Mouse (Mus musculus): ENCODE measurements around the gene Olfr545. TPM values are rescaled to one million over a fixed set of nuclear protein-coding genes. Genes with fewer than 3 reads are reported as not detected.

Gene Olfr545
- total and polyA plus RNA-seq, 3 experiments = not detected

- TF ChIP-seq MAZ (IDR thresholded peaks at IDR 0.05; ENCODE audit: low read depth, low read length) = peak; percentile 16; the same call in 1 of the 2 replicates
- TF ChIP-seq BHLHE40 (IDR thresholded peaks at IDR 0.05; ENCODE audit: low read depth, low read length) = peak; percentile 67
- no peak for TF ChIP-seq NRF1 (IDR thresholded peaks at IDR 0.05; ENCODE audit: low read depth, low read length)
- no peak for TF ChIP-seq ZMIZ1 (IDR thresholded peaks at IDR 0.05; ENCODE audit: low read depth, low read length)
- no peak for TF ChIP-seq PAX5 (IDR thresholded peaks at IDR 0.05; ENCODE audit: low read length)
- TF ChIP-seq ZKSCAN1 (IDR thresholded peaks at IDR 0.05; ENCODE audit: borderline replicate concordance, low read depth, low read length) = no peak
These were observed 13.6 kb upstream of the Olfr545 start (continued) for GRCm38 (mm10) chr7:102512814-102513435.

DNA sequence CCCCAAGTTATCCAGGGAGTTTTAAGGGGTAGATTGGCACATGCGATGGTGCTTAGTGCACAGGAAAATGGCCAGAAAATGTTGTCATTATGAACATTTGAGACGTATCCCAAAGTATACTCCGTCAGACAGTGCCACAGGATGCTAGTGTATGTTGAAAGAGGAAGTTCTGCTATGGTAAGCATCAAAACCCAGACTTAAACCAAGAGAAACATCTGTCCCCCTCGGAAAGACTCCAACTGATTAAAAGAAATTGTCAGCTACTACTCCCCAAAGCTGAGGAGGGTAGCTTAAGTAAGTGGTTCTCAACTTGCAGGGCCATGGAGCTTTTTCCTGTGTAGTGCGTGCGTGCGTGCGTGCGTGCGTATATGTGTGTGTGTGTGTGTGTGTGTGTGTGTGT, 12.6 kb upstream of the Olfr545 start:
- no peak overlapping the region for H3K9ac ChIP-seq (ENCODE audit: insufficient read depth, low read depth)
- dilution Hi-C loops (cut with MboI; ENCODE audit: extremely low pct_ligation_motif_present, extremely low pct_unique_long_range_greater_than_20kb, low sequenced_read_pairs) = no loop called here
- no peak overlapping the region for H3K4me2 ChIP-seq (ENCODE audit: insufficient read depth, low read depth, poor library complexity, severe bottlenecking)
- in situ Hi-C loops (cut with MboI; ENCODE audit: low pct_ligation_motif_present, low pct_unique_long_range_greater_than_20kb, low sequenced_read_pairs) = loop anchor here (25.0 kb wide), 1 partner anchor 250 kb away; the partner anchor contains the start of genes Olfr560, Olfr561 and Olfr78
- TF ChIP-seq MYC (IDR thresholded peaks at IDR 0.05; ENCODE audit: low read depth, low read length) (no peak), USF2 (conservative IDR thresholded peaks at IDR 0.05; ENCODE audit: low read depth, low read length) (no peak), UBTF (IDR thresholded peaks at IDR 0.05; ENCODE audit: low read depth, low read length) (no peak), JUND (conservative IDR thresholded peaks at IDR 0.05; ENCODE audit: low read depth, low read length) (no peak), HCFC1 (IDR thresholded peaks at IDR 0.05; ENCODE audit: low read depth, low read length) (no peak)
- no peak for DNase-seq (ENCODE audit: extremely low read depth)
- no peaks in the 10 kb centered on the region for H3K79me2 ChIP-seq (replicated peaks; ENCODE audit: control insufficient read depth, extremely low read depth, insufficient read depth, poor library complexity, severe bottlenecking)
- no peak overlapping the region for H3K27ac ChIP-seq (ENCODE audit: insufficient read depth, low read depth)
- no peak overlapping the region for H3K4me3 ChIP-seq (replicated peaks in 1 of 3; ENCODE audit: low read depth in 2 of 3, low read length in 2 of 3, poor library complexity in 1 of 3)
- no peaks in the 10 kb centered on the region for H3K27me3 ChIP-seq (replicated peaks)
- H3K9me3 ChIP-seq (replicated peaks; ENCODE audit: low read length) = no peaks in the 10 kb centered on the region
- no peaks in the 10 kb centered on the region for H3K36me3 ChIP-seq (replicated peaks in 1 of 2; ENCODE audit: control insufficient read depth in 1 of 2, insufficient read depth in 1 of 2, low read length in 1 of 2)
- peaks cover 5 to 24% of the 10 kb centered on the region in 2 experiments for H3K4me1 ChIP-seq (ENCODE audit: control insufficient read depth in 1 of 2, insufficient read depth in 2 of 2)

GRCm38 (mm10) chr7:102509726-102510125, 10.4 kb upstream of the Olfr545 start:
- dilution Hi-C loops (cut with MboI; ENCODE audit: extremely low pct_ligation_motif_present, extremely low pct_unique_long_range_greater_than_20kb, low sequenced_read_pairs) = no loop called here
- H3K9ac ChIP-seq (ENCODE audit: insufficient read depth, low read depth) = no peak overlapping the region
- no peak overlapping the region for H3K4me2 ChIP-seq (ENCODE audit: insufficient read depth, low read depth, poor library complexity, severe bottlenecking)
- no peaks in the 10 kb centered on the region for H3K9me3 ChIP-seq (replicated peaks; ENCODE audit: low read length)
- no peak for DNase-seq (ENCODE audit: extremely low read depth)
- no peaks in the 10 kb centered on the region for H3K27me3 ChIP-seq (replicated peaks)
- in situ Hi-C loops (cut with MboI; ENCODE audit: low pct_ligation_motif_present, low pct_unique_long_range_greater_than_20kb, low sequenced_read_pairs) = loop anchor here (5.0 to 25.0 kb wide), 3 partner anchors 128 to 405 kb away; partner anchors contain the start of genes Olfr554, Olfr560, Olfr561 and Olfr571
- TF ChIP-seq JUN (IDR thresholded peaks at IDR 0.05; ENCODE audit: insufficient read depth, low read depth, low read length) (no peak), RCOR1 (conservative IDR thresholded peaks at IDR 0.05; ENCODE audit: low read depth, low read length) (no peak), TCF12 (IDR thresholded peaks at IDR 0.05; ENCODE audit: low read depth, low read length) (no peak), PAX5 (IDR thresholded peaks at IDR 0.05; ENCODE audit: low read length) (no peak), USF2 (conservative IDR thresholded peaks at IDR 0.05; ENCODE audit: low read depth, low read length) (no peak), NELFE (IDR thresholded peaks at IDR 0.05; ENCODE audit: low read depth, low read length) (no peak), ETS1 (conservative IDR thresholded peaks at IDR 0.05; ENCODE audit: low read depth, low read length) (no peak), ZMIZ1 (IDR thresholded peaks at IDR 0.05; ENCODE audit: low read depth, low read length) (no peak), BHLHE40 (IDR thresholded peaks at IDR 0.05; ENCODE audit: low read depth, low read length) (no peak), MAFK (IDR thresholded peaks at IDR 0.05; ENCODE audit: insufficient replicate concordance, low read length) (no peak), UBTF (IDR thresholded peaks at IDR 0.05; ENCODE audit: low read depth, low read length) (no peak), SIN3A (IDR thresholded peaks at IDR 0.05; ENCODE audit: low read length) (no peak), E2F4 (IDR thresholded peaks at IDR 0.05; ENCODE audit: insufficient replicate concordance, low read depth, low read length) (no peak), TBP (conservative IDR thresholded peaks at IDR 0.05; ENCODE audit: low read depth, low read length) (no peak), NRF1 (IDR thresholded peaks at IDR 0.05; ENCODE audit: low read depth, low read length) (no peak), GABPA (IDR thresholded peaks at IDR 0.05; ENCODE audit: insufficient replicate concordance, low read depth, low read length) (no peak), CHD2 (IDR thresholded peaks at IDR 0.05; ENCODE audit: low read length) (no peak), USF1 (IDR thresholded peaks at IDR 0.05; ENCODE audit: low read depth, low read length) (no peak)
- H3K4me3 ChIP-seq (replicated peaks in 1 of 3; ENCODE audit: low read depth in 2 of 3, low read length in 2 of 3, poor library complexity in 1 of 3) = no peak overlapping the region
- H3K79me2 ChIP-seq (replicated peaks; ENCODE audit: control insufficient read depth, extremely low read depth, insufficient read depth, poor library complexity, severe bottlenecking) = no peaks in the 10 kb centered on the region
- H3K36me3 ChIP-seq (replicated peaks in 1 of 2; ENCODE audit: control insufficient read depth in 1 of 2, insufficient read depth in 1 of 2, low read length in 1 of 2) = no peaks in the 10 kb centered on the region
- H3K4me1 ChIP-seq (ENCODE audit: control insufficient read depth in 1 of 2, insufficient read depth in 2 of 2) = peaks cover 0 to 17% of the 10 kb centered on the region in 2 experiments; a peak in 2 of 4 replicates
- H3K27ac ChIP-seq (ENCODE audit: insufficient read depth, low read depth) = no peak overlapping the region

All from CH12.LX (cell line).